Mouse (Mus musculus): ENCODE data around the gene Depdc7.

Depdc7 gene

GRCm38 (mm10) chr2:104742741-104743064 lies at the start of gene Depdc7:
Gene Depdc7 (minus strand): TSS chr2:104742878.
- DNase-seq, result peak; percentile 85

GRCm38 (mm10) chr2:104774763-104775162 lies 32.1 kb upstream of the Depdc7 start:
- no peak for DNase-seq

- no peak for DNase-seq
These were observed 26.0 kb upstream of the Depdc7 start for GRCm38 (mm10) chr2:104768697-104769096.

- no peak for DNase-seq
These were observed 21.3 kb upstream of the Depdc7 start for GRCm38 (mm10) chr2:104764018-104764417.

- DNase-seq, result no peak
These were observed 20.5 kb upstream of the Depdc7 start for GRCm38 (mm10) chr2:104763134-104763703.

GRCm38 (mm10) chr2:104750611-104751010 lies 7.9 kb upstream of the Depdc7 start:
- no peak for DNase-seq

- no peak for DNase-seq
These were observed 6.0 kb upstream of the Depdc7 start for GRCm38 (mm10) chr2:104748652-104749183.

GRCm38 (mm10) chr2:104746251-104746650 lies 3.6 kb upstream of the Depdc7 start:
- no peak for DNase-seq

- DNase-seq, result no peak
These were observed 1.3 kb upstream of the Depdc7 start for GRCm38 (mm10) chr2:104743971-104744370.

GRCm38 (mm10) chr2:104743160-104743559 lies 482 bp upstream of the Depdc7 start:
- DNase-seq, result no peak

- DNase-seq, result no peak
These were observed 560 bp downstream of the Depdc7 start for GRCm38 (mm10) chr2:104741896-104742740.

- DNase-seq, result no peak
These were observed 1.5 kb downstream of the Depdc7 start for GRCm38 (mm10) chr2:104741015-104741758.

GRCm38 (mm10) chr2:104740248-104740949 lies 2.3 kb downstream of the Depdc7 start:
- no peak for DNase-seq

GRCm38 (mm10) chr2:104739691-104740090 lies 3.0 kb downstream of the Depdc7 start:
- no peak for DNase-seq

GRCm38 (mm10) chr2:104736241-104736640 lies 6.4 kb downstream of the Depdc7 start:
- no peak for DNase-seq

GRCm38 (mm10) chr2:104732562-104733256 lies 10.0 kb downstream of the Depdc7 start:
- no peak for DNase-seq

GRCm38 (mm10) chr2:104732033-104732444 lies 10.6 kb downstream of the Depdc7 start:
- no peak for DNase-seq

GRCm38 (mm10) chr2:104727369-104727768 lies 15.3 kb downstream of the Depdc7 start:
- no peak for DNase-seq

- DNase-seq, result no peak
These were observed 20.7 kb downstream of the Depdc7 start for GRCm38 (mm10) chr2:104722021-104722420.

GRCm38 (mm10) chr2:104717827-104718226 lies 24.9 kb downstream of the Depdc7 start:
- no peak for DNase-seq

GRCm38 (mm10) chr2:104717231-104717735 lies 25.4 kb downstream of the Depdc7 start:
- no peak for DNase-seq

- no peak for DNase-seq
These were observed 26.4 kb downstream of the Depdc7 start, which contains the start of gene Pin1rt1 for GRCm38 (mm10) chr2:104716279-104716678. Gene Pin1rt1 (minus strand): TSS chr2:104716379.

Data from right cerebral cortex, postnatal 14 days (tissue).